Mouse (Mus musculus) CH12.LX (cell line): ENCODE results near the gene Stox1. TPM values are rescaled to one million over a fixed set of nuclear protein-coding genes. Genes with fewer than 3 reads are reported as not detected.

Source experiments
- DNase-seq: peaks from one replicate; pipeline ENCODE4 v3.0.0-alpha.2; 2013; ENCODE audit errors: extremely low read depth
- H3K27ac ChIP-seq: 2 replicates; pipeline ENCODE4 v1.5.1; 2012; ENCODE audit warnings: low read depth, mild to moderate bottlenecking, control low read depth, moderate library complexity; ENCODE audit not compliant: insufficient read depth
- H3K27me3 ChIP-seq: replicated peaks from 2 replicates; pipeline ENCODE3; 2012; ENCODE audit warnings: inconsistent platforms
- H3K36me3 ChIP-seq, 2 experiments: replicated peaks in 1 of 2; 2 replicates each; pipeline versions ENCODE3 to v1.6.1; 2012; ENCODE audit warnings: inconsistent platforms in 1 of 2, low read length in 1 of 2, mild to moderate bottlenecking in 1 of 2, mixed read lengths in 1 of 2, moderate library complexity in 1 of 2; ENCODE audit not compliant: control insufficient read depth in 1 of 2, insufficient read depth in 1 of 2
- H3K4me1 ChIP-seq, 2 experiments: 2 replicates each; pipeline ENCODE4 v1.6.1; 2012; ENCODE audit warnings: inconsistent platforms in 1 of 2, moderate library complexity in 1 of 2; ENCODE audit not compliant: insufficient read depth in 2 of 2, control insufficient read depth in 1 of 2
- H3K4me2 ChIP-seq: 2 replicates; pipeline ENCODE4 v1.6.1; 2012; ENCODE audit warnings: low read depth, mild to moderate bottlenecking, control low read depth; ENCODE audit not compliant: poor library complexity, insufficient read depth, severe bottlenecking
- H3K4me3 ChIP-seq, 3 experiments: fragments of 150-350 bp in 1 of 3; sonication (generic) in 1 of 3; replicated peaks in 1 of 3; 2 replicates each; pipeline versions ENCODE3 to v1.5.1; 2011 to 2012; ENCODE audit warnings: low read depth in 2 of 3, low read length in 2 of 3, mild to moderate bottlenecking in 2 of 3, moderate library complexity in 2 of 3, control low read depth in 1 of 3, improper control_type of control experiment in 1 of 3, inconsistent platforms in 1 of 3, mixed read lengths in 1 of 3; ENCODE audit not compliant: poor library complexity in 1 of 3
- H3K79me2 ChIP-seq: replicated peaks from 2 replicates; pipeline ENCODE4 v1.6.1; 2012; ENCODE audit warnings: mild to moderate bottlenecking, moderate library complexity; ENCODE audit not compliant: control insufficient read depth, poor library complexity, insufficient read depth, severe bottlenecking; ENCODE audit errors: extremely low read depth
- H3K9ac ChIP-seq: 2 replicates; pipeline ENCODE4 v1.6.1; 2012; ENCODE audit warnings: low read depth, mild to moderate bottlenecking, control low read depth, moderate library complexity; ENCODE audit not compliant: insufficient read depth
- H3K9me3 ChIP-seq: replicated peaks from 2 replicates; pipeline ENCODE3; 2012; ENCODE audit warnings: low read length, inconsistent platforms, mixed read lengths
- E2F4 ChIP-seq: IDR thresholded peaks from 2 replicates; pipeline ENCODE4 v1.6.1; 2011; ENCODE audit warnings: low read depth, low read length, improper control_type of control experiment; ENCODE audit not compliant: insufficient replicate concordance
- EP300 ChIP-seq: IDR thresholded peaks from 2 replicates; pipeline ENCODE4 v1.6.1; 2011; ENCODE audit warnings: low read length, improper control_type of control experiment
- ETS1 ChIP-seq: conservative IDR thresholded peaks from 2 replicates; pipeline ENCODE4 v1.6.1; 2012; ENCODE audit warnings: low read depth, mild to moderate bottlenecking, inconsistent platforms, low read length, improper control_type of control experiment, moderate library complexity
- HCFC1 ChIP-seq: IDR thresholded peaks from 2 replicates; pipeline ENCODE4 v1.6.1; 2012; ENCODE audit warnings: low read depth, mild to moderate bottlenecking, inconsistent platforms, low read length, improper control_type of control experiment
- JUN ChIP-seq: IDR thresholded peaks from 2 replicates; pipeline ENCODE4 v1.6.1; 2011; ENCODE audit warnings: low read depth, mild to moderate bottlenecking, low read length, improper control_type of control experiment, moderate library complexity; ENCODE audit not compliant: insufficient read depth
- KAT2A ChIP-seq: IDR thresholded peaks from 2 replicates; pipeline ENCODE4 v1.6.1; 2012; ENCODE audit warnings: low read length, improper control_type of control experiment, inconsistent platforms; ENCODE audit not compliant: insufficient replicate concordance
- MAZ ChIP-seq: IDR thresholded peaks from 2 replicates; pipeline ENCODE4 v1.6.1; 2012; ENCODE audit warnings: low read depth, mild to moderate bottlenecking, inconsistent platforms, low read length, improper control_type of control experiment, moderate library complexity
- MEF2A ChIP-seq: IDR thresholded peaks from 2 replicates; pipeline ENCODE4 v1.6.1; 2014; ENCODE audit warnings: low read depth, mild to moderate bottlenecking, inconsistent platforms, low read length, improper control_type of control experiment, borderline replicate concordance
- NELFE ChIP-seq: IDR thresholded peaks from 2 replicates; pipeline ENCODE4 v1.6.1; 2011; ENCODE audit warnings: low read depth, low read length, improper control_type of control experiment
- NRF1 ChIP-seq: IDR thresholded peaks from 2 replicates; pipeline ENCODE4 v1.6.1; 2014; ENCODE audit warnings: low read depth, mild to moderate bottlenecking, inconsistent platforms, low read length, improper control_type of control experiment, moderate library complexity
- RAD21 ChIP-seq: IDR thresholded peaks from 2 replicates; pipeline ENCODE4 v1.6.1; 2011; ENCODE audit warnings: low read depth, mild to moderate bottlenecking, low read length, improper control_type of control experiment, moderate library complexity
- SIN3A ChIP-seq: IDR thresholded peaks from 2 replicates; pipeline ENCODE4 v1.6.1; 2012; ENCODE audit warnings: low read length, improper control_type of control experiment, inconsistent platforms
- TBP ChIP-seq: conservative IDR thresholded peaks from 2 replicates; pipeline ENCODE4 v1.6.1; 2011; ENCODE audit warnings: low read depth, low read length, improper control_type of control experiment
- TCF12 ChIP-seq: IDR thresholded peaks from 2 replicates; pipeline ENCODE4 v1.6.1; 2014; ENCODE audit warnings: low read depth, mild to moderate bottlenecking, inconsistent platforms, low read length, improper control_type of control experiment
- ZC3H11A ChIP-seq: IDR thresholded peaks from 2 replicates; pipeline ENCODE4 v1.6.1; 2012; ENCODE audit warnings: low read depth, mild to moderate bottlenecking, inconsistent platforms, low read length, improper control_type of control experiment
- dilution Hi-C: fragments of 300-500 bp; cut with MboI; formaldehyde crosslinking; loops from 2 replicates; pipeline ENCODE4 v1.14.3; 2020; ENCODE audit warnings: low sequenced_read_pairs; ENCODE audit not compliant: extremely low pct_unique_long_range_greater_than_20kb, extremely low pct_ligation_motif_present
- in situ Hi-C: fragments of 300-500 bp; cut with MboI; formaldehyde crosslinking; loops from 3 replicates; pipeline ENCODE4 v1.14.3; 2019; ENCODE audit warnings: low sequenced_read_pairs, low pct_ligation_motif_present, low pct_unique_long_range_greater_than_20kb, mixed read lengths
- polyA plus RNA-seq: library from polyadenylated mRNA; unstranded; fragments of >175 nt; gene quantifications from 2 replicates; pipeline ENCODE4 v1.2.1, GENCODE M21; 2012; ENCODE audit warnings: low read depth; ENCODE audit not compliant: insufficient read length
- total RNA-seq, 2 experiments: library from RNA; depleted of rRNA; stranded (reverse); fragments of 300-350 nt in 1 of 2; fragments of >200 nt in 1 of 2; gene quantifications; 2 replicates each; pipeline ENCODE4 v1.2.3; 2012 to 2014

Stox1 gene
- total and polyA plus RNA-seq, 3 experiments, result 0.17 TPM; not detected in 2

DNA sequence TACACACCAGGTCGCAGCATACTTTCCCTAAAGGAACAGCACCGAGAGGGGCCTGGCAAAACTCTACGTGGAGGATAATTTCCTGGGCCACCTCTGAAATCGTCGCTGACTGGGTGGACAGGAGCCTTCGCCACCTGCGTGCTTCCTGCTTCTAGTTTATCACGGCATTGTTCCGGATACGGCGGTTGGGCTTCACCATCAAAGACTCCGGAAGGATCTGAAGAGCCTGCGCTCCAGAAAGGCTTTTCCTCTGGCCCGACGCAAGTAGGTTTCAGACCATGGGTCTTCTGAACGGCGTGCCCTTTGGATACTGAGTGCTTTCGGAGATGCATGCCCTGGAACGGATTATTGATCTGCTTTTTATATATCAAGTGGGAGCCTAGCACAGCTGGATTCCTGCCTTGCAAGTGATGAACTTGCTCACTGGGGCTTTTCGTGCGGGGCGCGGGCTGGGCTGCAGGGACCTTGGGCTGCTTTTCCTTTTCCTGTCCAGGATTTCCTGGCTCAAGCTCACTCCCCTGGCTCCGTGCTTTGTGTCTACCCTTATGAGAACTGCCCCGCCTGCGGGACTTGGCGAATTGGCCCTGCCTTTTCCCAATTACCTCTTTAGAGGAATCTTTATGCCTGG lies 60.9 kb downstream of the Stox1 start:
- no peak overlapping the region for H3K4me2 ChIP-seq
- no peaks in the 10 kb centered on the region for H3K36me3 ChIP-seq
- no peak overlapping the region for H3K9ac ChIP-seq
- no peak overlapping the region for H3K27ac ChIP-seq
- DNase-seq, result no peak
- H3K27me3 ChIP-seq, result no peaks in the 10 kb centered on the region
- in situ Hi-C loops, result no loop called here
- no peaks in the 10 kb centered on the region for H3K79me2 ChIP-seq
- H3K4me1 ChIP-seq, result peaks cover 5 to 12% of the 10 kb centered on the region in 2 experiments
- dilution Hi-C loops, result no loop called here
- H3K9me3 ChIP-seq, result no peaks in the 10 kb centered on the region
- TF ChIP-seq JUN, result no peak
- TF ChIP-seq MEF2A, result no peak
- TF ChIP-seq ZC3H11A, result no peak
- TF ChIP-seq SIN3A, result no peak
- no peak for TF ChIP-seq RAD21
- TF ChIP-seq NELFE, result no peak
- no peak for TF ChIP-seq ETS1
- TF ChIP-seq E2F4, result no peak
- no peak for TF ChIP-seq TBP
- TF ChIP-seq TCF12, result no peak
- no peak for TF ChIP-seq HCFC1
- TF ChIP-seq EP300, result no peak
- TF ChIP-seq KAT2A, result no peak
- no peak for TF ChIP-seq NRF1
- no peak overlapping the region for H3K4me3 ChIP-seq

DNA sequence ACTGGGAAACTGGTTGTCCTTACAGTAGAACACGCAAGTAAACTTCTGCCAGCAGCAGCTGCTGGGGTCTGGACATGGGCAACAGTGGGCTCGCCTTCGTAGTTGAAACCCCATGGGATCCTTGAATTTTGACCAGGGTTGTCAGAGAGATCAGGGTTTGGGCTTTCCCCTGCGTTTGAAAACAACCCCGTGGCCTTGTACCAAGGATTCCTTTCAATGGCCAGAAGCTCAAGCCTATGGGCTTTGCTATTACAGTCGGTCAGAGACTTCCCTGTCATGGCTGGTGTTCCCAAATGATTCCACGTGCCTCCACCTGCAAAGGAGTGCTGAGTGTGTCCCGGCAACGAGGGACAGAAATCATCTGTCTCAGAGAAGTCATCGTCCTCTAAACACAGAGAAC lies 61.8 kb downstream of the Stox1 start:
- Histone ChIP-seq H3K27me3 (no peaks in the 10 kb centered on the region), H3K79me2 (no peaks in the 10 kb centered on the region), H3K4me2 (peak overlapping the region; percentile 48), H3K9me3 (no peaks in the 10 kb centered on the region), H3K27ac (peak overlapping the region; percentile 32; the same call in 1 of the 2 replicates), H3K9ac (peak overlapping the region; percentile 4; the same call in 1 of the 2 replicates), H3K4me1 (peaks cover 5 to 12% of the 10 kb centered on the region in 2 experiments), H3K4me3 (no peak overlapping the region), H3K36me3 (no peaks in the 10 kb centered on the region)
- TF ChIP-seq MAZ (no peak), EP300 (0 out of 2 replicates have a peak, but pooled peaks have one; percentile 3)
- DNase-seq, result no peak
- in situ Hi-C loops (no loop called here), dilution Hi-C loops (no loop called here)
